Mouse (Mus musculus) erythroblast, embryonic 14.5 days (primary cell): ENCODE measurements around the gene Pik3r2. TPM values are rescaled to one million over a fixed set of nuclear protein-coding genes. Genes with fewer than 3 reads are reported as not detected.

Source experiments
- H3K27me3 ChIP-seq: 2 replicates; pipeline ENCODE4 v1.6.1; 2012; ENCODE audit warnings: inconsistent platforms; ENCODE audit not compliant: control insufficient read depth
- H3K36me3 ChIP-seq: 2 replicates; pipeline ENCODE4 v1.6.1; 2012; ENCODE audit warnings: mild to moderate bottlenecking, inconsistent platforms; ENCODE audit not compliant: control insufficient read depth
- H3K4me1 ChIP-seq: 2 replicates; pipeline ENCODE4 v1.6.1; 2012; ENCODE audit warnings: inconsistent platforms; ENCODE audit not compliant: control insufficient read depth
- H3K4me3 ChIP-seq: replicated peaks from 2 replicates; pipeline ENCODE3; 2012; ENCODE audit warnings: moderate library complexity, mild to moderate bottlenecking, inconsistent platforms
- H3K9me3 ChIP-seq: 2 replicates; pipeline ENCODE4 v1.6.1; 2012; ENCODE audit warnings: low read length, inconsistent platforms, mixed read lengths; ENCODE audit not compliant: control insufficient read depth
- GATA1 ChIP-seq: IDR thresholded peaks from 2 replicates; pipeline ENCODE4 v1.6.1; 2012; ENCODE audit warnings: low read length, inconsistent platforms, mixed read lengths
- TAL1 ChIP-seq: IDR thresholded peaks from 3 replicates; pipeline ENCODE4 v1.6.1; 2012; ENCODE audit warnings: low read length, inconsistent platforms, mixed read lengths
- polyA plus RNA-seq: library from polyadenylated mRNA; stranded (reverse); fragments of >175 nt; gene quantifications from 2 replicates; pipeline ENCODE4 v1.2.3, GENCODE M21; 2012

Pik3r2 gene
- polyA plus RNA-seq, 1 experiment = 3.8 TPM

GRCm38 (mm10) chr8:70794215-70794614 is 17.7 kb upstream of the Pik3r2 start:
- peaks cover 57% of the 10 kb centered on the region for H3K27me3 ChIP-seq
- peaks cover 81% of the 10 kb centered on the region for H3K4me1 ChIP-seq
- peaks cover 7% of the 10 kb centered on the region for H3K36me3 ChIP-seq
- no peak overlapping the region for H3K4me3 ChIP-seq
- peaks cover 7% of the 10 kb centered on the region for H3K9me3 ChIP-seq
- no peak for TF ChIP-seq GATA1

DNA sequence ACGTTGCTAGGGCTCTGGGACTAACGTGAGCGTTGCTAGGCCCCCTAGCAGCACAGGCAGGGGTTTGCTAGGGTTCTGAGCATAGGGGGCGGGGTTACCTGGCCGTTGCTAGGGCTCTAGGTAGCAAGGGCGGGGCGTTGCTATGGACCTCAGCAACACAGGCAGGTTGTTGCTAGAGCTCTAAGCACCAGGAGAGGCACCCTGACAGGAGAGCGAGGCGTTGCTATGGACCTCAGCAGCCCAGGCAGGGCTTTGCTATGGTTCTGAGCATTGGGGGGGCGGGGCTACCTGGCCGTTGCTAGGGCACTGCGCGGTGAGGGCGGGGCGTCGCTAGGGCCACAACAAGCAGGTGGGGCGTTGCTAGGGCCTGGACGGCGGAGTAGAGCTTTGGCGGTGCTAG is 16.2 kb upstream of the Pik3r2 start:
- TF ChIP-seq TAL1 = no peak
- no peak for TF ChIP-seq GATA1
- Histone ChIP-seq H3K9me3 (peaks cover 7% of the 10 kb centered on the region), H3K27me3 (peaks cover 42% of the 10 kb centered on the region), H3K36me3 (peaks cover 23% of the 10 kb centered on the region), H3K4me3 (peak overlapping the region; percentile 72), H3K4me1 (peaks cover 87% of the 10 kb centered on the region)

DNA sequence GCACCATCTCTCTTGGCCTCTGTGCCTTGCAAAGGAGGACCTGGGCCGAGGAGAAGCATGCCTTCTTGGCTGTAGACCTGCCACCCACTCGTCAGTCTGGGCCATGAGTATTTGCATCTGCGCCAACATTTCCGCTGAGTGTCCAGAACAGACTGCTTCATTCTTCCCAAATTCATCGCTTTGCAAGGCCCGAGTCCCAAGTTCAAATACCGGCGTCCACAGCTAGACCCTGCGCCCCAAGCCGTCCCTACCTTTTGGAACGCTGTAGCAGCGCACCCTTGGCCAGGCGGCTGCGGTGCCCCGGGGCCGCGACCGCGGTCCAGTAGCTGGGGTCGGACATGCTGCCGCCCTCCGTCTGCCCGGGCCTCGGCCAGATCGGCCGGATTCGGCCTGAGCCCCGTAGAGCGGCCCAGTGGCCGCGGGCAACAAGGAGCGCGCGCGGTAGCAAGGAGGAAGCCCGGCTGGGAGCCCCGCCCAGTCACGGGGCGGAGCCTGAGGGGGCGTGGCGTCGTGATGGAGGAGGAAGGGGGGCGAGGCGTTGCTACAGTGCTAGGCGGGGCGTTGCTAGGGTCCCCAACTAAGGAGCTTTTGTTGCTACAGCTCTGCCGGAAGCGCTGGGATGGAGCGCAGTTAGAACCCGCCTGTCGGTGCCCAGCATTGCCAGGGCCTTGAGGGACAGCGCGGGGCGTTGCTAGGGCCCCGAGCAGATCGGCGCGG is 15.6 kb upstream of the Pik3r2 start:
- Histone ChIP-seq H3K27me3 (peaks cover 36% of the 10 kb centered on the region), H3K4me1 (peaks cover 86% of the 10 kb centered on the region), H3K9me3 (peaks cover 7% of the 10 kb centered on the region), H3K36me3 (peaks cover 28% of the 10 kb centered on the region), H3K4me3 (peak overlapping the region; percentile 72)
- TF ChIP-seq TAL1 = no peak

- H3K36me3 ChIP-seq = peaks cover 37% of the 10 kb centered on the region
- H3K9me3 ChIP-seq = peaks cover 7% of the 10 kb centered on the region
- TF ChIP-seq TAL1 (no peak), GATA1 (no peak)
- H3K4me1 ChIP-seq = peaks cover 82% of the 10 kb centered on the region
- H3K27me3 ChIP-seq = peaks cover 28% of the 10 kb centered on the region
- H3K4me3 ChIP-seq = peak overlapping the region; percentile 72
Observed at GRCm38 (mm10) chr8:70791294-70791701, 14.8 kb upstream of the Pik3r2 start.

DNA sequence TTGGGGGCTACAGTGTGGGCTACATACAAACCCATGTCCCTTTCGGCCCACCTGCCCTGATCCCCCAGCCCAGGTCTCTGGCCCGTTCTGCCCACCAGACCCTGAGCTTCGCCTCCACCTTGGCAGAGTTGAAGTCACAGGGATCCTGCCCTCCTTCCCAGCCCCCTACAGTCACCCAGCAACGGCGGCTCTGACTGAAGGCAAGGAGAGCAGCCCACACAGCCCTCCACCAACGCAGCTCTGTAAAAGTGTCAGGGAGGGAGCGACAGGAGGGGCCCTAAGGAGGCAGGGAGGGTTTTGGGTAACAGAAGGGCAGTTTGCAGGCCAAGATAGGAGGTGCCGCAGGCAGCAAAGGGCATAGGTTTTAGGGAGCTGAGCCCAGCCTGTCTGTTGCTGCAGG is 14.3 kb upstream of the Pik3r2 start:
- peaks cover 7% of the 10 kb centered on the region for H3K9me3 ChIP-seq
- H3K4me1 ChIP-seq = peaks cover 82% of the 10 kb centered on the region
- peaks cover 24% of the 10 kb centered on the region for H3K27me3 ChIP-seq
- peaks cover 41% of the 10 kb centered on the region for H3K36me3 ChIP-seq
- H3K4me3 ChIP-seq = peak overlapping the region; percentile 72
- TF ChIP-seq TAL1 = no peak
- TF ChIP-seq GATA1 = no peak

GRCm38 (mm10) chr8:70789046-70789445 is 12.5 kb upstream of the Pik3r2 start:
- H3K4me3 ChIP-seq = no peak overlapping the region
- no peak for TF ChIP-seq GATA1
- TF ChIP-seq TAL1 = no peak
- H3K27me3 ChIP-seq = peaks cover 9% of the 10 kb centered on the region
- H3K36me3 ChIP-seq = peaks cover 59% of the 10 kb centered on the region
- peaks cover 7% of the 10 kb centered on the region for H3K9me3 ChIP-seq
- H3K4me1 ChIP-seq = peaks cover 75% of the 10 kb centered on the region

DNA sequence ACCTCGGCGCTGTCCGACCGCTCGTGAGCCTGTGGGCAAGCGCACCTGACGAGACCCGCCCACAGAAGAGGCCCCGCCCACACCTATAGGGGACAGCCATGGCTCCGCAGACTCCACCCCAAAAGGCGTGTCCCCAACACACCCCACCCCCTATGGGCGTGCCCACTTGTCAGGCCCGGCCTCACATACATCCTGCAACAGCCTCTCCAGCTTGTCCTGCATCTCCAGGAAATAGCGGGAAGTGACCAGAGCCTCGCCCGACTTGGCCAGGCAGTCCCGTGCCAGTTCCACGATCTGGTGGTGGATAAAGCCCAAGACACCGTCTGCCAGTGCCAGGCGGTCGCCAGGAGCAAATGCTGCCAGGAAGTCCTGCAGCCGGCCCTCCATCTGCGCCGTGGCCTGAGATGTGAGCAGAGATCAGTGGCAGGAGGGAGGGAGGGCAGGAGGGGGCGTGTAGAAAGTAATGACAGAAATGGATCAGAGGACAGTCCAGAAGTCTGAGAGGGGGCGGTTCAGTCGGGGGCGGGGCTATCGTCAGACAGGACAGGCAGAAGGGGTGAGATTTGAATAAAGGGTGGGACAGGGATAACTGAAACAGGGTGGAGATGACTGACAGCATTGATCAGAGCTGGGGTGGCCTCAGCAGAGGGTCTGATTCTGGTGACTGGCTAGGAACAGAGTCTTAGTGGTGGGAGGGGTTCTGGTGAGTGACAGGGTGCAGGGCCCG is 11.6 kb upstream of the Pik3r2 start:
- TF ChIP-seq TAL1 (no peak), GATA1 (no peak)
- Histone ChIP-seq H3K27me3 (peaks cover 3% of the 10 kb centered on the region; the same call in 1 of the 2 replicates), H3K9me3 (peaks cover 7% of the 10 kb centered on the region), H3K4me1 (peaks cover 65% of the 10 kb centered on the region), H3K4me3 (no peak overlapping the region), H3K36me3 (peaks cover 69% of the 10 kb centered on the region)

DNA sequence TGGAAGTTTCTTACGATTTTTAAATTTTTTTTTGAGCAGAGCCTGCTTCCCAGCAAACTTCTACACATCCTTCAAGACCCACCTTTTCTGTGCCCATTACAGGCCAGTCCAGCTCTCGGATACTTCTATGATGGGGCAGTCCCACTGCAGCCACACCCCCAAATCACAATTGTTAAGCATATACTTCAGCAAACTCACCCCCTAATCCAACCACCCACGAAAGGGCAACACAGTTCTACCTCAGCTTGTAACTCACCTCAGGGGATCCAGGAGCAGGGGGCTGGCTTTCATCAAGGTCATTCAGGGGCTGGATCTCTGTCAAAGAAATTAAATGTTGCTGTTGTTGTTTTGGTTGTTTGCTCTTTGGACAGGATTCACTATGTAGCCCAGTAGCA is 10.5 kb upstream of the Pik3r2 start:
- no peaks in the 10 kb centered on the region for H3K9me3 ChIP-seq
- H3K4me3 ChIP-seq = no peak overlapping the region
- TF ChIP-seq GATA1 (no peak), TAL1 (no peak)
- H3K36me3 ChIP-seq = peaks cover 73% of the 10 kb centered on the region
- H3K4me1 ChIP-seq = peaks cover 55% of the 10 kb centered on the region
- no peaks in the 10 kb centered on the region for H3K27me3 ChIP-seq

GRCm38 (mm10) chr8:70786291-70787050 is 10.0 kb upstream of the Pik3r2 start:
- peaks cover 49% of the 10 kb centered on the region for H3K4me1 ChIP-seq
- no peak for TF ChIP-seq GATA1
- TF ChIP-seq TAL1 = no peak
- peaks cover 78% of the 10 kb centered on the region for H3K36me3 ChIP-seq
- no peak overlapping the region for H3K4me3 ChIP-seq
- H3K9me3 ChIP-seq = no peaks in the 10 kb centered on the region
- no peaks in the 10 kb centered on the region for H3K27me3 ChIP-seq
